Mouse (Mus musculus) Muller cell, postnatal 12 days (primary cell): ENCODE measurements around the gene Stab2.
A peak's percentile ranks its signal among the peaks of the same experiment; 100 is the strongest.

Experiments
- DNase-seq: peaks from one replicate; pipeline ENCODE4 v3.0.0-alpha.2; 2015; ENCODE audit errors: inconsistent ontology term

Stab2 gene

GRCm38 (mm10) chr10:87007385-87008214 lies at the start of gene Stab2:
Gene Stab2 (minus strand): TSS chr10:87008025.
- DNase-seq, result no peak

- DNase-seq, result no peak
Measured at GRCm38 (mm10) chr10:87051714-87052113, 43.9 kb upstream of the Stab2 start.

GRCm38 (mm10) chr10:87049179-87049578 lies 41.4 kb upstream of the Stab2 start:
- no peak for DNase-seq

GRCm38 (mm10) chr10:87046931-87047468 lies 39.2 kb upstream of the Stab2 start:
- DNase-seq, result no peak

- no peak for DNase-seq
Measured at GRCm38 (mm10) chr10:87046469-87046868, 38.6 kb upstream of the Stab2 start.

- no peak for DNase-seq
Measured at GRCm38 (mm10) chr10:87045273-87045672, 37.4 kb upstream of the Stab2 start.

DNA sequence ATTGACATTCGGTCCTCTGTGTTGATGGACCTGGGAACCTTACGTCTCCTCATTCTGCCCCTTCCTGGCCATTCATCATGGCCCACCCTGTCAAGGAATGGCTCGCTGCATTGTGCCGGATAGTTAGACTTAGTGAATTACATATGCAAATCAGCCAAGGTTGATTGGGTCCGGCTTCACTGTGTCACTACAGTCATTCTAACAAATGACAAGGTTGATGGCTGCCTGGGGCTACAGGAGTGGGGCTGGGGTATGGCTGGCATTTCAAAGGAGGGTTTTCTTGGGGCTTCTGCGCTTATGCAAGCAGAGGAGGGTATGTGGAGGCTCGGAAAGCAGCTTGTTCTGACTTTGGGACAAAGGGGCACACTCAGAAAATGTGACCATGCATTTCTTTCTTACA lies 33.4 kb upstream of the Stab2 start:
- DNase-seq, result no peak

DNA sequence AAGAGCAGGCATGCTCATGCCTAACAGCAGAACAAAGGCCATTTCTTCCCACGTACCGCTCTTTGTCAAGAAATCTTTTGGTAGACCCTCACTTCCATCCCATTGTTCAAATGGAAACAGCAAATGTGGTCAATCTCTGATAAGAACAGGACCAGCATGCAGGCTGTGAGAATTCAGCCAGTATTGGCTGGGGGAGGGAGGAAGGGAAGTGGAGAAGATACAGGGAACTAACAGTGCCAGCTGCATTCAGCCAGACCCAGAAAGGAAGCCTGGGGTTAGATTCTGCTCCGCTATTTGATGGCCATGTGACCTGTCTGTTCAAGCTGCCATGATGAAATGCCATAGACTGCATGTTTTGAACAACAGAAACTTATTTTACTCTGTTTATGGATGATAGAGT lies 32.0 kb upstream of the Stab2 start:
- no peak for DNase-seq

- DNase-seq, result no peak
Measured at GRCm38 (mm10) chr10:87039340-87039739, 31.5 kb upstream of the Stab2 start.

DNA sequence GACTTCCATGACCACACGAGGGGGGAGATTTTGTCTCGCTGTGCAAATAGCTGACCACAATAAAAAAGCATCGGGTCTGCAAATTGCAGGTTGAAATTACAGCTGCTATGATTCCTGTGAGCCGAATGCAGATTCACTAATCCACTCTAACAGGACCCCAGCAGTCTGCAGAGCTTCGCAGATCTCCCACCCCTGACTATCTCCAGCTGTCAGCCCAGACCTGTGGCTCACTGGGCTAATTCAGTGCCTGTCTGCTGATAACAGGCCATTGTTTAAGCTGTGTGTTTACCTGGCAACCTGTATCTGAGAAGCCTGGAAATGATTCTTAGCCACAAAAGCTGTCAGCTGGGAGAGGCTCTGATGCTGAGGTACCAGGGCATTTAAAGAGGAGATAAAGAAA lies 29.2 kb upstream of the Stab2 start:
- DNase-seq, result no peak

GRCm38 (mm10) chr10:87036271-87036703 lies 28.5 kb upstream of the Stab2 start:
- peak; percentile 6 for DNase-seq

DNA sequence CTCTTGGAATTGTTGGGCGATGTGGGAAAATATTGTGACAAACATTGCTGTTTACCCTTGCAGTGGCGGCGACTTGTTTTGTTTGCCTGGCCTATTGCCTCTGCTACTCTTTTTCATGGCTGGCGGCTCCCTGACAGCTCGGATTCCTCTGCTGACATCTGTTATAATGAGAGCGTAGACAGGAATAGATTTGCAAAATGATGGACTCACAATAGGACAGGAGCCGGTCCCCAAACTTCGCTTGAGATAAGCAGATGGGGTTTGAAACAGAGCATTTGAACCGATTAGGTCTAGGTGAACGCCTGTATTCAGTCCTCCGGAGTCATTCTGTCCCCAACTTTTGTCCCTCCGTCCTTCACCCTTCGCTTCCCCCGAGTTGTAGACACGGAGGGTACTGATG lies 28.0 kb upstream of the Stab2 start:
- DNase-seq, result no peak

GRCm38 (mm10) chr10:87032768-87033167 lies 24.9 kb upstream of the Stab2 start:
- no peak for DNase-seq

GRCm38 (mm10) chr10:87024884-87025283 lies 17.1 kb upstream of the Stab2 start:
- DNase-seq, result peak; percentile 77

DNA sequence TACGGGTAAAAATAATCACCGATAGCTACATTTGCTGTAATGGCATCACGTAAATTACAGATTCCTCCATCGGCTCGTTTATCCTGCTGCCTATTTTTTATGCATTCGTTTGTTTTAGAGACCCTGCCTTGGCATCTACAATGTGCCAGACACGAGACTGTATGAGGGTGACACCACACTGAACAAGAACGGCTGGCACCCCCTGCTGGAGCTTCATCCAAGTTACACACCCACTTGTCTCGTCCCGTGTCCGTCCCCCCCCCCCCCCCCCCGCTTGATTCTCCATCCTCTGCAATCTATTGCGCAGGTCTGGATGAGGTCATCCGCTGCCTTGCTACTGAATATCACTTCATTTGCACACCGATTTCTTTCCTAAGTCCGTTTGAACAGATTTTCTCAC lies 12.9 kb upstream of the Stab2 start:
- DNase-seq, result peak; percentile 17

- DNase-seq, result no peak
Measured at GRCm38 (mm10) chr10:87018876-87019275, 11.1 kb upstream of the Stab2 start.

- peak; percentile 85 for DNase-seq
Measured at GRCm38 (mm10) chr10:87016151-87016692, 8.4 kb upstream of the Stab2 start.

- DNase-seq, result peak; percentile 17
Measured at GRCm38 (mm10) chr10:87015403-87015802, 7.6 kb upstream of the Stab2 start.

- DNase-seq, result no peak
Measured at GRCm38 (mm10) chr10:87014391-87014965, 6.7 kb upstream of the Stab2 start.

DNA sequence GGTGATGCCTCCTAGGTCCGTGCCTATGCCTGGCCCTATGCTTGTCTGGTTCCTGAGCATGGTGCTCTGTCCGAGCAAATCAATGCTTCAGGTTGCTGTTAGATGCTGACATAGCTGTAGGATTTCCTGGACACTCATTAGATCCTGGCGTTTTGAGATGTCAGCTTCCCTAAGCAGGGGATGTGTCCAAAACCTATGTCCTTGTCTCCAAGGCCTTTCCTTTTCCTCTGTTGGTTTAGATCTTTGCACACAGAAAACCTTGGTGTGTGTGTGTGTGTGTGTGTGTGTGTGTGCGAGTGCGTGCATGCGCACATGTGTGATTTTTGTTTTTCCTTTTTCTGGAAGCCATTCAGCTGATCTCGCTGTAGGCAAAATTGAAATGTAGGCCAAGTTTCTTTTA lies 4.3 kb upstream of the Stab2 start:
- DNase-seq, result no peak

DNA sequence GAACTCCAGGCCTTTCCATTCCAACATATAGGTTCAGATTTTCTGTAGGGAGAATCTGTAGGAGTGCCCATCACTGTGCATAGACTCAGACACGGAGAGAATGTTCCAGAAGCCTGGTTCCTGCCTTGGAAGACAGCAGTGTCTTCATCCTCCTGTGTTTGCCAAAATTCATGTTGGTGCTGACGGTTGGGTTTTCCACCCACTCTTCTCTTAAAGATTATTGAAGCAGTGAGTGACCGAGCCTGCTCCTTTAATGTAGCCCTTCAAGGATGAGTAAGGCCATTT lies 332 bp upstream of the Stab2 start:
- DNase-seq, result no peak

DNA sequence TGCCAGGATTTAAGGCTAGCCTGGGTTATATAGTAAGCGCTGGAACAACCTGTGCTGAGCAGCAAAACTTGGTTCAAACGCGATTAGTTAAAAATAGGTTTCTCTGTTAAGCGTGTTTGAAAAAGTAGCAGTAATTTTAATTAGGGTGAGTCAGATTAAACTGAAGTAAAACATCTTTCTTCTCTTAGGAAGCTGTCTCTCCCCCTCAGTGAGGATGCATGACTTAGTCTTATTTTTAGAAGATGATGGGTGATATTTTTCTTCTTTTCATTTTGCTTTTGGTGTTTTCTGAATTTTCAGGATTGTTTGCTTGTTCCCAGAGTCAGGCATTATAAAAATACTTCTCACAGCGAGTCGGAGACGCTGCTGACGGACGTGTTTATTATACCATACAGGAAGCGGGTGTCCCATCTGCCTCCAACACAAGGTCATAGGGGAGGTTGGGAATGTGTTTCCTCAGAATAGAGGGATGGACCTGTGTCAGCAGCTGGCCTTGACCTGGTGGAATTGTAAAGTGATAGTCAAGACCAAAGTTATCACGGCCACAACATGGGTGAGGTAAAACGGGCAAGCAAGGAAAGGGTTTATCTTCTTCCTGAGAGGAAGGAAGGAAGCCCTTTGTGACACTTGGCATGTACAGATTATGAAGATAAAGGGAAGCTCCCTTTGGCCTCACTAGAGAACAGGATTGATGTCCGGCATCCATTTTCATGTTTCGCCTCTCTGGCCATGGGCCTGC lies 15.4 kb downstream of the Stab2 start:
- no peak for DNase-seq
